Mouse (Mus musculus) adrenal gland, adult 2 months (tissue): ENCODE data around the gene Psmg4. TPM values are rescaled to one million over a fixed set of nuclear protein-coding genes. Genes with fewer than 3 reads are reported as not detected.

Source experiments
- DNase-seq: peaks from one replicate; pipeline ENCODE4 v3.0.0; 2021
- polyA plus RNA-seq: library from polyadenylated mRNA; depleted of rRNA; stranded (reverse); fragments of >200 nt; gene quantifications from 2 replicates; pipeline ENCODE4 v1.2.3, GENCODE M21; 2012; rRNA removed
- total RNA-seq, 2 experiments: library from RNA; stranded (reverse); gene quantifications; 2 replicates each; pipeline ENCODE4 v1.2.3; 2021

Psmg4 gene
- total and polyA plus RNA-seq, 3 experiments: 30.4 to 110 (median 36.3) TPM

GRCm38 (mm10) chr13:34193384-34193783, 30.6 kb downstream of the Psmg4 start:
- DNase-seq: no peak

GRCm38 (mm10) chr13:34195676-34196075, 32.9 kb downstream of the Psmg4 start:
- no peak for DNase-seq

- DNase-seq: no peak
Observed at GRCm38 (mm10) chr13:34205216-34205615, 42.5 kb downstream of the Psmg4 start.

GRCm38 (mm10) chr13:34207714-34208470, 45.1 kb downstream of the Psmg4 start:
- DNase-seq: no peak

GRCm38 (mm10) chr13:34211261-34211775, 48.6 kb downstream of the Psmg4 start:
- DNase-seq: no peak

- DNase-seq: no peak
Observed at GRCm38 (mm10) chr13:34212735-34213212, 50.0 kb downstream of the Psmg4 start.

GRCm38 (mm10) chr13:34214855-34215254, 52.1 kb downstream of the Psmg4 start:
- no peak for DNase-seq

GRCm38 (mm10) chr13:34218776-34219175, 56.0 kb downstream of the Psmg4 start:
- no peak for DNase-seq

GRCm38 (mm10) chr13:34219728-34220127, 57.0 kb downstream of the Psmg4 start:
- DNase-seq: no peak

- peak; percentile 67 for DNase-seq
Observed at GRCm38 (mm10) chr13:34222985-34223384, 60.2 kb downstream of the Psmg4 start.

- no peak for DNase-seq
Observed at GRCm38 (mm10) chr13:34226940-34227339, 64.2 kb downstream of the Psmg4 start.

Other genes starting within 250 kb of the Psmg4 start
- 10 to 100 TPM; 40.9 to 64.5 TPM for gene Nqo2, start 198.3 kb upstream of the Psmg4 start, total RNA-seq
- 2.9 and 4.0 TPM in 2 replicates for gene Nqo2, start 198.3 kb upstream of the Psmg4 start, polyA plus RNA-seq
- 10 to 100 TPM; 27.2 to 31.9 TPM for gene Ripk1, start 160.6 kb upstream of the Psmg4 start, total RNA-seq
- gene Ripk1, start 160.6 kb upstream of the Psmg4 start, polyA plus RNA-seq: 12.7 and 12.8 TPM in 2 replicates
- gene Serpinb6a, start 160.2 kb upstream of the Psmg4 start, total RNA-seq: 100 to 1,000 TPM; 437 to 541 TPM
- 102 and 109 TPM in 2 replicates for gene Serpinb6a, start 160.2 kb upstream of the Psmg4 start, polyA plus RNA-seq
- 10 to 100 TPM; 74.9 to 75.1 TPM for gene Bphl, start 125.4 kb upstream of the Psmg4 start, total RNA-seq
- 57.4 and 61.2 TPM in 2 replicates for gene Bphl, start 125.4 kb upstream of the Psmg4 start, polyA plus RNA-seq
- gene Tubb2a, start 85.0 kb upstream of the Psmg4 start, total RNA-seq: 10 to 100 TPM; 30.1 to 37.2 TPM
- gene Tubb2a, start 85.0 kb upstream of the Psmg4 start, polyA plus RNA-seq: 74.7 and 93.5 TPM in 2 replicates
- 1 to 10 TPM; 1.1 to 1.7 TPM for gene Tubb2b, start 32.5 kb upstream of the Psmg4 start, total RNA-seq
- gene Tubb2b, start 32.5 kb upstream of the Psmg4 start, polyA plus RNA-seq: 1.6 and 4.2 TPM in 2 replicates
- 10 to 100 TPM in 1 of 2 experiments, 1 to 10 TPM in 1; 5.8 to 10.2 TPM for gene Slc22a23, start 182.2 kb downstream of the Psmg4 start, total RNA-seq
- gene Slc22a23, start 182.2 kb downstream of the Psmg4 start, polyA plus RNA-seq: 13.5 and 14.2 TPM in 2 replicates